Mouse (Mus musculus) intestine, embryonic 16.5 days (tissue): ENCODE measurements around the gene Zmynd8. TPM values are rescaled to one million over a fixed set of nuclear protein-coding genes. Genes with fewer than 3 reads are reported as not detected.

Experiments used
- ATAC-seq: fragments of 200-750 bp; cut with Nextera tagmentation; 2 replicates; pipeline ENCODE4 v1.8.0; 2017; ENCODE audit warnings: moderate TSS enrichment, moderate library complexity
- H3K27ac ChIP-seq: fragments of 300-500 bp; sonication (generic); 2 replicates; pipeline ENCODE4 v1.5.1; 2014; ENCODE audit warnings: mild to moderate bottlenecking, low read length
- H3K27me3 ChIP-seq: fragments of 300-500 bp; sonication (generic); replicated peaks from 2 replicates; pipeline ENCODE4 v1.6.1; 2014; ENCODE audit warnings: low read length, control low read depth, mixed read lengths; ENCODE audit not compliant: control insufficient read depth, insufficient read depth
- H3K36me3 ChIP-seq: fragments of 300-500 bp; sonication (generic); 2 replicates; pipeline ENCODE4 v1.6.1; 2014; ENCODE audit warnings: low read length, control low read depth; ENCODE audit not compliant: control insufficient read depth, insufficient read depth
- H3K4me1 ChIP-seq: fragments of 300-500 bp; sonication (generic); 2 replicates; pipeline ENCODE4 v1.6.1; 2014; ENCODE audit warnings: low read length, control low read depth, mixed read lengths; ENCODE audit not compliant: control insufficient read depth, insufficient read depth
- H3K4me2 ChIP-seq: fragments of 300-500 bp; sonication (generic); 2 replicates; pipeline ENCODE4 v1.6.1; 2014; ENCODE audit warnings: low read depth, low read length, control low read depth
- H3K4me3 ChIP-seq: fragments of 300-500 bp; sonication (generic); 2 replicates; pipeline ENCODE4 v1.5.1; 2014; ENCODE audit warnings: mild to moderate bottlenecking, low read length
- H3K9ac ChIP-seq: fragments of 300-500 bp; sonication (generic); 2 replicates; pipeline ENCODE4 v1.6.1; 2014; ENCODE audit warnings: low read depth, low read length
- H3K9me3 ChIP-seq: fragments of 300-500 bp; sonication (generic); 2 replicates; pipeline ENCODE4 v1.6.1; 2016; ENCODE audit warnings: low read length, control low read depth; ENCODE audit not compliant: control insufficient read depth
- WGBS: fragments of 180-500 bp; shearing (Covaris S2); extraction: QIAGEN DNeasy Blood & Tissue Kit; methylation state at CpG from one replicate; pipeline ENCODE4 v1.1.7; 2014; 5-methylcytosine and 5-hydroxymethylcytosine counted together
- polyA plus RNA-seq: library from polyadenylated mRNA; unstranded; fragments of >200 nt; fragmentation: Nextera tagmentation; extraction: Ambion mirVana; gene quantifications from 2 replicates; pipeline ENCODE4 v1.2.1, GENCODE M21; 2015

Gene Zmynd8
- polyA plus RNA-seq, 1 experiment from 2014 or later = 61.6 TPM

- H3K4me1 ChIP-seq = peaks cover 49% of the 10 kb centered on the region
- H3K4me2 ChIP-seq = no peak overlapping the region
- no peak for ATAC-seq
- H3K27ac ChIP-seq = peak overlapping the region; percentile 82
- no peaks in the 10 kb centered on the region for H3K9me3 ChIP-seq
- no peaks in the 10 kb centered on the region for H3K27me3 ChIP-seq
- peaks cover 12% of the 10 kb centered on the region for H3K36me3 ChIP-seq
- no peak overlapping the region for H3K4me3 ChIP-seq
- H3K9ac ChIP-seq = peak overlapping the region; percentile 39; the same call in 1 of the 2 replicates
- WGBS = 80% methylated on average over 9 of the region's 9 CpGs
Observed at GRCm38 (mm10) chr2:165867549-165867948, 31.3 kb downstream of the Zmynd8 start.

GRCm38 (mm10) chr2:165866951-165867387 lies 31.8 kb downstream of the Zmynd8 start:
- Histone ChIP-seq H3K27me3 (no peaks in the 10 kb centered on the region), H3K27ac (peak overlapping the region; percentile 82), H3K36me3 (peaks cover 12% of the 10 kb centered on the region), H3K4me3 (no peak overlapping the region), H3K9ac (peak overlapping the region; percentile 39), H3K9me3 (no peaks in the 10 kb centered on the region), H3K4me1 (peaks cover 51% of the 10 kb centered on the region), H3K4me2 (no peak overlapping the region)
- 30% methylated on average over 12 of the region's 12 CpGs for WGBS
- no peak for ATAC-seq

GRCm38 (mm10) chr2:165866412-165866811 lies 32.4 kb downstream of the Zmynd8 start:
- Histone ChIP-seq H3K4me3 (no peak overlapping the region), H3K27me3 (no peaks in the 10 kb centered on the region), H3K4me2 (no peak overlapping the region), H3K36me3 (peaks cover 10% of the 10 kb centered on the region), H3K4me1 (peaks cover 52% of the 10 kb centered on the region), H3K9ac (no peak overlapping the region), H3K27ac (peak overlapping the region; percentile 82), H3K9me3 (no peaks in the 10 kb centered on the region)
- no peak for ATAC-seq
- 46% methylated on average over 8 of the region's 8 CpGs for WGBS

DNA sequence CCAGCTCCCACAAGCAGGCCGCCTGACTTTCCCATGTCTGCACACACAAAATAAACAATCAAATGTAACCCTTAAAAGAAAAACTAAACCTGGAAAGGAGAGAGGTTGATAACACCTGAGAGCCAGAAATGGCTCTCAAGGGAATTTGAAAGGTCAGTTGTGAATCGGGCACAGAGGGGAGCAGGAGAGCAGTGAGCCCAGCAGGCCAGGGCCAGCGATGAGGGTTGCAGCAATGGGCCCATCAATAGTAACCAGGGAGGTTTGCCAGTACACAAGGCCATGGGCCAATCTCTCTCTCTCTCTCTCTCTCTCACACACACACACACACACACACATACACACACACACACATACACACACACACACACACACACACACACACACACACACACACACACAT lies 34.0 kb downstream of the Zmynd8 start:
- H3K4me1 ChIP-seq = peaks cover 47% of the 10 kb centered on the region
- H3K9ac ChIP-seq = no peak overlapping the region
- no peaks in the 10 kb centered on the region for H3K27me3 ChIP-seq
- H3K9me3 ChIP-seq = no peaks in the 10 kb centered on the region
- H3K4me2 ChIP-seq = no peak overlapping the region
- no peak overlapping the region for H3K4me3 ChIP-seq
- WGBS = 66% methylated on average over 3 of the region's 3 CpGs
- ATAC-seq = no peak
- H3K27ac ChIP-seq = no peak overlapping the region
- H3K36me3 ChIP-seq = peaks cover 6% of the 10 kb centered on the region; the same call in 1 of the 2 replicates

GRCm38 (mm10) chr2:165861683-165862594 lies 36.9 kb downstream of the Zmynd8 start:
- Histone ChIP-seq H3K36me3 (peaks cover 3% of the 10 kb centered on the region; the same call in 1 of the 2 replicates), H3K27ac (no peak overlapping the region), H3K4me3 (no peak overlapping the region), H3K4me2 (no peak overlapping the region), H3K9ac (no peak overlapping the region), H3K27me3 (no peaks in the 10 kb centered on the region), H3K4me1 (peaks cover 53% of the 10 kb centered on the region), H3K9me3 (no peaks in the 10 kb centered on the region)
- 76% methylated on average over 26 of the region's 26 CpGs for WGBS
- no peak for ATAC-seq

GRCm38 (mm10) chr2:165860962-165861682 lies 37.7 kb downstream of the Zmynd8 start:
- Histone ChIP-seq H3K36me3 (peaks cover 3% of the 10 kb centered on the region; the same call in 1 of the 2 replicates), H3K4me3 (no peak overlapping the region), H3K9ac (no peak overlapping the region), H3K4me2 (no peak overlapping the region), H3K27me3 (no peaks in the 10 kb centered on the region), H3K27ac (no peak overlapping the region), H3K4me1 (peaks cover 56% of the 10 kb centered on the region), H3K9me3 (no peaks in the 10 kb centered on the region)
- ATAC-seq = no peak
- WGBS = 92% methylated on average over 20 of the region's 20 CpGs

GRCm38 (mm10) chr2:165860447-165860846 lies 38.4 kb downstream of the Zmynd8 start:
- H3K27ac ChIP-seq = peak overlapping the region; percentile 99; the same call in 1 of the 2 replicates
- H3K9me3 ChIP-seq = no peaks in the 10 kb centered on the region
- H3K27me3 ChIP-seq = no peaks in the 10 kb centered on the region
- 97% methylated on average over 6 of the region's 6 CpGs for WGBS
- H3K4me2 ChIP-seq = no peak overlapping the region
- no peak overlapping the region for H3K9ac ChIP-seq
- H3K4me1 ChIP-seq = peaks cover 62% of the 10 kb centered on the region
- H3K4me3 ChIP-seq = no peak overlapping the region
- no peak for ATAC-seq
- H3K36me3 ChIP-seq = peaks cover 3% of the 10 kb centered on the region; the same call in 1 of the 2 replicates

DNA sequence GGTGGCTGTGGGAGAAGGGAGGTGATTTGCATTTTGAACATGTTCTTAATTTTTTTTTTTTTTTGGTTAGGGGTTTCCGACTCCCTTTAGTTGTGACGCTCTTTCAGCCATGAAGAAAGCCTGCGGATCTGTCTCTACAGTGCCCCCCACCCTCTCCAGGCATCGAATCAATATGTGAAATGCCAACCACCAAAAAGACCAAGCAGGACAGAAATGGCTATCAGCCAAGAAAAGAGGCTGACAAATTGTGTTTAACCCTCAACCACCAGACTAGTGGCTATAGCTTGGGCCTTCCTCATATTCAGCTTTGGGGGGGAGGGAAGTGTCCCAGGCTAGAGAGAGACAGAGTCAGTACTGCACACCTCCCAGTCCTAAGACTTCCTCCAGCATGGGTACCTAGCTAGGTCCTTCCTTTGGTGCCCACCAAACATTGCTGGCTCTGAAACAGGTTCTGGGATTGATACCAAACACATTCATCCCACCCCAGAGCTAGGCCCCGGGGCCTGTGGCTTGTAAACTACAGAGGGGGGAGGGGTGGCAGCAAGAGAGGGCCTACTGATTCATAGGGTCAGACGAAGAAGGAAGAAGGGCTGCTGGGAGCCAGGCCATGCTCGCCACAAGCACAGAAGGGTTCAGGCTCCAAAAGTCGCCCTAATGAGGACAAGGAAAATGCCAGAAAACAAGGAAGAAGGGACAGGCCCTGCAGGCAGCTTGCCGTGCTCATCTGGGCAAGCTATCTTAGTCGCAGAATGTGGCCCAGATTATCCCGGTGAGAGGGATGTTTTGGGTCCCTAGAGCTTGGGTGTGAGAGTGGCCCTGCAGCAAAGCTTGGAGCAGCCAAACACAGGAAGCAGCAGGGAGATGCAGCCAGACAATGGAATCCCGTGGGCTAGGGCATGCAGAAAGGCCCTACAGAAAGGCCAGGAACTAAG lies 40.1 kb downstream of the Zmynd8 start:
- no peaks in the 10 kb centered on the region for H3K9me3 ChIP-seq
- H3K27ac ChIP-seq = peak overlapping the region; percentile 99
- H3K9ac ChIP-seq = peak overlapping the region; percentile 70
- H3K4me3 ChIP-seq = peak overlapping the region; percentile 33
- H3K36me3 ChIP-seq = no peaks in the 10 kb centered on the region
- WGBS = 18% methylated on average over 12 of the region's 12 CpGs
- H3K4me2 ChIP-seq = peak overlapping the region; percentile 51
- peaks cover 72% of the 10 kb centered on the region for H3K4me1 ChIP-seq
- no peaks in the 10 kb centered on the region for H3K27me3 ChIP-seq
- ATAC-seq = no peak
